8 mouse cellular contexts compared by ENCODE assay signal in the genomic region with DNA sequence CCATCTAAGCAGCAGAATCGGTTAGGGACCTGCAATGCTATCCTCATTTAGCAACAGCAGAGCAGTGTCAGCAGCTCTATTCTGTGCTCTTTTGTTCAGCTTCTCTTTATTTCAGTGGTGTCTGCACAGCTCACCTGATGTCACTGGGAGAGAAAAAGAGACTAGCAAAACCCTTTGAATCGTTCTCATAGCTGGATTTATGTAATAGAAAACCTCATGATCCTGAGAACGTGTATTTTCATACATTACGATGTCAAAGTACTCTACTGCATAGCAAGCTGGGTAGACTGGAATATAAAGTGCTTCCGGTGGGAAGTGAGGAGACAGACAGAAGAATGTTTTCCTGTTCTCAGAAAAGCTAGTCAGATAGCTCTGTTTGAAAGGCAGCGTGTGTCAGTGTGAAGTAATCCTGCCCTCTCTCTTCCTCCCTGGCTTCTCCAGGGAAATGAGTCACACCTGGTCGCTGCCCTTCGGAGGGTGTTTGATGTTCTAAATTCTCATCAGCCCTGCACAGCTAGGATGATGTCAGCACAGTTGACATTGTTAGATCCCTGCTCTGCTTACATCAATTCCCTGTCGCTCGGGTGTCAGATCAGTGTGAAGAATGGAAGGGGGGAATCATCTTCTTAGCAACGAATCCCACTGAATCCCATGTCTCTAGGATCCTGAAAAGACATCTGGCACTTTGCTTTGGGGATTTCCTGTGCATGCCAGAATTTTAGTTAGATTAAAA.
A peak's percentile ranks its signal among the peaks of the same experiment; 100 is the strongest.
DNase-seq lines count a peak whose midpoint lies in the region; ATAC-seq lines count a peak whose summit lies in the region.

No protein-coding gene starts in this region.

- H3K9ac ChIP-seq in lung, embryonic 16.5 days (ENCODE audit: low read length) = no peak overlapping the region; the same call in 1 of the 2 replicates
- no peak overlapping the region for H3K9ac ChIP-seq in hindbrain, embryonic 12.5 days
- no peak overlapping the region for H3K9ac ChIP-seq in midbrain, embryonic 15.5 days

- H3K9me3 ChIP-seq in lung, embryonic 16.5 days (ENCODE audit: control insufficient read depth, low read length) = no peaks in the 10 kb centered on the region
- H3K9me3 ChIP-seq in hindbrain, embryonic 12.5 days (replicated peaks) = no peaks in the 10 kb centered on the region
- H3K9me3 ChIP-seq in midbrain, embryonic 15.5 days = no peaks in the 10 kb centered on the region

- no peaks in the 10 kb centered on the region for H3K27me3 ChIP-seq in lung, embryonic 16.5 days (ENCODE audit: control insufficient read depth, insufficient read depth, low read depth, low read length)
- H3K27me3 ChIP-seq in hindbrain, embryonic 12.5 days = no peaks in the 10 kb centered on the region
- H3K27me3 ChIP-seq in midbrain, embryonic 15.5 days (replicated peaks) = no peaks in the 10 kb centered on the region

- H3K4me1 ChIP-seq in lung, embryonic 16.5 days (replicated peaks; ENCODE audit: control insufficient read depth, insufficient read depth, low read length) = no peaks in the 10 kb centered on the region
- H3K4me1 ChIP-seq in hindbrain, embryonic 12.5 days = 0 out of 2 replicates have a peak, but pooled peaks cover 8% of the 10 kb centered on the region
- H3K4me1 ChIP-seq in midbrain, embryonic 15.5 days = peaks cover 22% of the 10 kb centered on the region

- WGBS in lung, embryonic 16.5 days = 25% methylated on average over 11 of the region's 11 CpGs
- 47% methylated on average over 11 of the region's 11 CpGs for WGBS in hindbrain, embryonic 12.5 days
- 20% methylated on average over 11 of the region's 11 CpGs for WGBS in midbrain, embryonic 15.5 days

- DNase-seq in lung, postnatal 25 days (ENCODE audit: low spot score) = no peak
- DNase-seq in embryo, embryonic 10 days (ENCODE audit: low spot score) = peak; percentile 9
- no peak for DNase-seq in cerebellum, adult 18-20 months
- DNase-seq in spleen, postnatal 10 days (ENCODE audit: low spot score in 2 of 2) = no peak
- DNase-seq in natural killer cell, adult 2 months (ENCODE audit: low spot score in 2 of 2) = no peak

- no peak overlapping the region for H3K27ac ChIP-seq in lung, embryonic 16.5 days (ENCODE audit: low read length)
- H3K27ac ChIP-seq in hindbrain, embryonic 12.5 days = peak overlapping the region; percentile 72
- H3K27ac ChIP-seq in midbrain, embryonic 15.5 days = peak overlapping the region; percentile 82

- H3K4me2 ChIP-seq in lung, embryonic 16.5 days (ENCODE audit: low read depth, low read length) = 0 out of 2 replicates have a peak overlapping the region, but pooled peaks have one; percentile 12
- H3K4me2 ChIP-seq in hindbrain, embryonic 12.5 days (replicated peaks) = 0 out of 2 replicates have a peak overlapping the region, but pooled peaks have one; percentile 7
- peak overlapping the region; percentile 25 for H3K4me2 ChIP-seq in midbrain, embryonic 15.5 days

- no peaks in the 10 kb centered on the region for H3K36me3 ChIP-seq in lung, embryonic 16.5 days (ENCODE audit: control insufficient read depth, insufficient read depth, low read length)
- H3K36me3 ChIP-seq in hindbrain, embryonic 12.5 days = no peaks in the 10 kb centered on the region
- no peaks in the 10 kb centered on the region for H3K36me3 ChIP-seq in midbrain, embryonic 15.5 days (replicated peaks)

- ATAC-seq in lung, embryonic 16.5 days (ENCODE audit: low read depth) = no peak
- no peak for ATAC-seq in hindbrain, embryonic 12.5 days (ENCODE audit: low FRiP score)
- ATAC-seq in midbrain, embryonic 15.5 days (replicated peaks) = peak; percentile 84

- H3K4me3 ChIP-seq in lung, embryonic 16.5 days (ENCODE audit: low read length) = no peak overlapping the region
- H3K4me3 ChIP-seq in hindbrain, embryonic 12.5 days = no peak overlapping the region
- no peak overlapping the region for H3K4me3 ChIP-seq in midbrain, embryonic 15.5 days
